Mouse (Mus musculus) inflammation-experienced regulatory T-cells (primary cell): Measurements from ENCODE around the gene Ddx10. TPM values are rescaled to one million over a fixed set of nuclear protein-coding genes. Genes with fewer than 3 reads are reported as not detected.

Experiments
- polyA plus RNA-seq, 2 experiments: library from polyadenylated mRNA; unstranded; fragments of 100-300 nt; shearing (Covaris generic); gene quantifications; one replicate each; pipeline ENCODE4 v1.2.1; 2017

Gene Ddx10
- 10 to 100 TPM; 42.6 to 67.2 TPM for polyA plus RNA-seq

DNA sequence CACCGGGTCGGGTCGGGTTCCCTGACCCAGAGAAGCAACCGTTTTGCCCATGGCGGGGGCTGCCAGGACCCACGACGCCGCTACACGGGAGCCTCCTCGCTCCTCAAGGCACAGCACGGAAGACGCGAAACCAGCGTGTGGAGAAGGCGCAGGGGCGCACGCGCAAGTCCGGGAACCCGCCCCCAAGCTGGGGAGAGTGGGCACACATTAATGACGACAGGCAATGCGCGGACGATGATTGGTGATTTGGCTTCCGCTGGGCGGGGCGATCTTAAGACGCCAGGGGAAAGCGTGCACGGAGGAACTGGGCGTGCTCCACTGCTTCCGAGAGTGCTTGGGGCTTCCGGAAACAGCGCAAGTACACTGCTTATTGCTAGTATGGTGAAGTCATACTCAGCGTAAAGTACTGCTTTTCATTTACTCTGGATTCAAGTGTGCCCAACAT lies at the start of gene Ddx10:
TSS of gene Ddx10 (minus strand) at position 101 of the 445 bp plus-strand sequence.

Other genes with a start within 250 kb of the Ddx10 start
- gene Exph5, start 53.6 kb upstream of the Ddx10 start, polyA plus RNA-seq: 1 to 10 TPM; 1.3 to 5.4 TPM
- gene Kdelc2, start 136.0 kb upstream of the Ddx10 start, polyA plus RNA-seq: 1 to 10 TPM; 4.3 to 9.5 TPM
- under 1 TPM; 0.14 to 0.93 TPM for gene 4930550C14Rik, start 154.3 kb upstream of the Ddx10 start, polyA plus RNA-seq